Mouse (Mus musculus): ENCODE data around the gene Lrrc8c. TPM values are rescaled to one million over a fixed set of nuclear protein-coding genes. Genes with fewer than 3 reads are reported as not detected.

Gene Lrrc8c
- total and polyA plus RNA-seq, 3 experiments = 33.0 to 46.0 TPM; not detected in 1

DNA sequence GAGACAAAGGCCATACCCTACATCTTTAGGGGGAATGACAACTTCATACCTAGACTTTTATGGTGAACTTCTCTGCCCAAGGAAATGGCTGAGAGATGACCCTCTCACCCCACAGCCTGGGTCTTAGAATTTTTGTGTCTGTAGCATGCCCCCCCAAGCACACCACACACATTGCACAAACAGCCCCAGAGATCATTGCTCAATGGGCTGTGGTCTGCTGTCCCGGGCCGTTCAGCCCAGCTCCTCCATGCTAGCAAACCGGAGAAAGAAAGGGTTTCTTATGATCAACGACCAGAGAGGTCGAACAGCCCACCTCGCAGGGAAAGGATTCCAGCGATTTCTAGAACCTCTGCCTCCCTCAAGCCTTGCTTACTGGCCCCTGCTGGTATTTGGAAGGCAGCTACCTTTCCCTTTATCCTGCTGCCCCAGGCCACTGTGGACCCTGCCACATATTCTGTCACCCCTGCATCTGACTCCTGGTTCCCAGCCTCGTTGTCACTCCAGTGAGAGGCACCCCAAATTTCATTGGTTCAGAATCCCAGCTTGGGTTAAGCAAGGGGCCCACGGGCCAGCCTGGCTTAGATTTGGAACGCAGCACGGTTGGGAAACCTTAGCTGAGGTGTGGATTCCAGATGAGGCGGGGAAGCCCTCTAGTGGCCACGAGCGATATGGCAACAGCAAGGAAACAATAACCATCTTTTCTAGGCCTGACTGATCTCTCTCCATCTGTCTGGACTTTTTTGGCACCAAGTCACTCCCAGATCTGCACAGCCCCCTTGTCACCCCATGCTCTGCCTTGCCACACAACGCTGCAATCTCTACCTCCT, 135.3 kb downstream of the Lrrc8c start:
- DNase-seq (ENCODE audit: low read depth, low spot score) = peak; percentile 85

DNA sequence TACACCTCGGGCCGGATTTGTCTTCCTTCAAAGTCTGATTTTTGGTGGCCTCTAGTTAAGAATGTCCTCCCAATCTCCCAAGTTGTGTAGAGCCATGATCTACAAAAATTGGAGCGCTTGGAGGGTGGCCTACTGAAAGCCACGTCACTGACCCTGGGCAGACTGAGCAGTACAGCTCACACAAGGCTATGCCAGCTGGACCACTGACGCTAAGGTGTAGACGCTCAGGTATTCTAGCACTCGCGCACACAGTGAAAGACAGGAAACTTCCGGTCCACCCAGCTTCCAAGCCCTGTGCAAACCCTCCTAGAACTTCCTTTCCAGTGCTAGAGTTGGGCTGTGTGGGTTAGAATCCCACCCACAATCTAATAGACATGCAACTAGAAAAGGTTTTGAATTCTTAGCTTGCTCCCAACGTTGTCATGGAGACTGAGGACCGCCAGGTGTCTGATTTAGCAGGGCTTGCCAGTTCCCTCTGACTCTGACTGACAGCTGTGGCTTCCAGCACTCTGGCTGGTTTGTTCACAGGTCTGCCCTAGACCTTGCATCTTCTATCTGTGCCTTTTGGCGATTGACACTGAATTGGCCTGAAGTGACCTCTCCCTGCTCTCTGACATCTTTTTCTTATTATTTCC, 136.0 kb downstream of the Lrrc8c start:
- no peak overlapping the region for H3K27ac ChIP-seq (ENCODE audit: control insufficient read depth, low read depth, low read length)
- TF ChIP-seq SIN3A (IDR thresholded peaks at IDR 0.05; ENCODE audit: low read length) = no peak
- no peak for TF ChIP-seq MAZ (IDR thresholded peaks at IDR 0.05; ENCODE audit: low read depth, low read length)
- TF ChIP-seq ETS1 (IDR thresholded peaks at IDR 0.05; ENCODE audit: low read depth, low read length) = no peak
- no peak for TF ChIP-seq NELFE (IDR thresholded peaks at IDR 0.05; ENCODE audit: low read depth, low read length)
- TF ChIP-seq RAD21 (IDR thresholded peaks at IDR 0.05; ENCODE audit: low read depth, low read length) = no peak
- TF ChIP-seq POLR2A (IDR thresholded peaks at IDR 0.05; ENCODE audit: control insufficient read depth in 1 of 2, insufficient read depth in 1 of 2, low read depth in 1 of 2, low read length in 2 of 2, poor library complexity in 1 of 2) = no peak
- no peak for TF ChIP-seq ZMIZ1 (IDR thresholded peaks at IDR 0.05; ENCODE audit: low read depth, low read length)
- no peak for TF ChIP-seq CTCF (IDR thresholded peaks at IDR 0.05 in 2 of 3, conservative IDR thresholded peaks at IDR 0.05 in 1 of 3; ENCODE audit: control insufficient read depth in 1 of 3, insufficient read depth in 1 of 3, low read depth in 2 of 3, low read length in 3 of 3, poor library complexity in 1 of 3, severe bottlenecking in 1 of 3)
- no peak for TF ChIP-seq ZNF384 (IDR thresholded peaks at IDR 0.05; ENCODE audit: low read depth, low read length)
- no peak for TF ChIP-seq TAL1 (IDR thresholded peaks at IDR 0.05; ENCODE audit: low read length)
- TF ChIP-seq NRF1 (IDR thresholded peaks at IDR 0.05; ENCODE audit: insufficient read depth, low read depth, low read length, poor library complexity, severe bottlenecking) = no peak
- TF ChIP-seq E2F4 (IDR thresholded peaks at IDR 0.05; ENCODE audit: borderline replicate concordance, low read depth, low read length) = no peak
- TF ChIP-seq SMC3 (IDR thresholded peaks at IDR 0.05; ENCODE audit: low read depth, low read length) = no peak
- TF ChIP-seq EP300 (IDR thresholded peaks at IDR 0.05; ENCODE audit: low read depth in 1 of 2, low read length in 2 of 2) = no peak
- TF ChIP-seq USF1 (IDR thresholded peaks at IDR 0.05; ENCODE audit: low read depth, low read length) = no peak
- no peak for TF ChIP-seq MYC (IDR thresholded peaks at IDR 0.05; ENCODE audit: low read depth, low read length)
- no peak for TF ChIP-seq ELF1 (IDR thresholded peaks at IDR 0.05; ENCODE audit: low read depth, low read length)
- no peak for TF ChIP-seq RCOR1 (IDR thresholded peaks at IDR 0.05; ENCODE audit: low read depth, low read length)
- no peaks in the 10 kb centered on the region for H3K9me3 ChIP-seq (replicated peaks; ENCODE audit: insufficient read depth, low read length)
- H3K9ac ChIP-seq (ENCODE audit: control insufficient read depth, low read depth, low read length, poor library complexity, severe bottlenecking) = no peak overlapping the region
- H3K4me3 ChIP-seq (ENCODE audit: control insufficient read depth in 1 of 2, insufficient read depth in 1 of 2, low read depth in 2 of 2, low read length in 2 of 2) = no peak overlapping the region
- no peaks in the 10 kb centered on the region for H3K79me2 ChIP-seq (ENCODE audit: control insufficient read depth, insufficient read depth, low read length, poor library complexity)
- no peak for DNase-seq (ENCODE audit: low read depth, low spot score)
- no peaks in the 10 kb centered on the region for H3K27me3 ChIP-seq (ENCODE audit: control insufficient read depth in 1 of 2, insufficient read depth in 2 of 2, low read length in 2 of 2)
- H3K36me3 ChIP-seq (ENCODE audit: control insufficient read depth in 1 of 2, insufficient read depth in 2 of 2, low read length in 2 of 2) = peaks cover 0 to 8% of the 10 kb centered on the region in 2 experiments; a peak in 2 of 4 replicates
- peaks cover 5 to 20% of the 10 kb centered on the region in 2 experiments for H3K4me1 ChIP-seq (ENCODE audit: control insufficient read depth in 1 of 2, insufficient read depth in 2 of 2, low read length in 2 of 2)

More for the DNA sequence above, 135.3 kb downstream of the Lrrc8c start:
- peak overlapping the region; percentile 54 for H3K9ac ChIP-seq (ENCODE audit: control insufficient read depth, low read depth, low read length, poor library complexity, severe bottlenecking)
- H3K36me3 ChIP-seq (ENCODE audit: control insufficient read depth in 1 of 2, insufficient read depth in 2 of 2, low read length in 2 of 2) = peaks cover 0 to 14% of the 10 kb centered on the region in 2 experiments; a peak in 2 of 4 replicates
- no peaks in the 10 kb centered on the region for H3K79me2 ChIP-seq (ENCODE audit: control insufficient read depth, insufficient read depth, low read length, poor library complexity)
- H3K4me1 ChIP-seq (ENCODE audit: control insufficient read depth in 1 of 2, insufficient read depth in 2 of 2, low read length in 2 of 2) = peaks cover 6 to 26% of the 10 kb centered on the region in 2 experiments
- no peaks in the 10 kb centered on the region for H3K9me3 ChIP-seq (replicated peaks; ENCODE audit: insufficient read depth, low read length)
- peak overlapping the region; percentile 31 to 44; a peak in 3 of 4 replicates for H3K4me3 ChIP-seq (ENCODE audit: control insufficient read depth in 1 of 2, insufficient read depth in 1 of 2, low read depth in 2 of 2, low read length in 2 of 2)
- TF ChIP-seq SIN3A (IDR thresholded peaks at IDR 0.05; ENCODE audit: low read length) = peak; percentile 58; the same call in 1 of the 2 replicates
- TF ChIP-seq CHD2 (IDR thresholded peaks at IDR 0.05; ENCODE audit: low read length) = no peak
- 0 out of 2 replicates have a peak, but pooled peaks have one; percentile 23 for TF ChIP-seq MYC (IDR thresholded peaks at IDR 0.05; ENCODE audit: low read depth, low read length)
- TF ChIP-seq MXI1 (IDR thresholded peaks at IDR 0.05; ENCODE audit: low read depth, low read length) = no peak
- no peak for TF ChIP-seq E2F4 (IDR thresholded peaks at IDR 0.05; ENCODE audit: borderline replicate concordance, low read depth, low read length)
- no peak for TF ChIP-seq RCOR1 (IDR thresholded peaks at IDR 0.05; ENCODE audit: low read depth, low read length)
- TF ChIP-seq CTCF (IDR thresholded peaks at IDR 0.05 in 2 of 3, conservative IDR thresholded peaks at IDR 0.05 in 1 of 3; ENCODE audit: control insufficient read depth in 1 of 3, insufficient read depth in 1 of 3, low read depth in 2 of 3, low read length in 3 of 3, poor library complexity in 1 of 3, severe bottlenecking in 1 of 3) = peak; percentile 96 to 97 (median 96)
- no peak for TF ChIP-seq ZKSCAN1 (IDR thresholded peaks at IDR 0.05; ENCODE audit: low read depth, low read length)
- no peak for TF ChIP-seq JUND (IDR thresholded peaks at IDR 0.05; ENCODE audit: low read depth, low read length)
- TF ChIP-seq MAX (IDR thresholded peaks at IDR 0.05; ENCODE audit: low read length) = no peak
- TF ChIP-seq GABPA (IDR thresholded peaks at IDR 0.05; ENCODE audit: low read depth, low read length) = 0 out of 2 replicates have a peak, but pooled peaks have one; percentile 38
- TF ChIP-seq SMC3 (IDR thresholded peaks at IDR 0.05; ENCODE audit: low read depth, low read length) = peak; percentile 98
- peak; percentile 28; the same call in 1 of the 2 replicates for TF ChIP-seq HCFC1 (IDR thresholded peaks at IDR 0.05; ENCODE audit: low read depth, low read length)
- TF ChIP-seq RAD21 (IDR thresholded peaks at IDR 0.05; ENCODE audit: low read depth, low read length) = peak; percentile 97
- 0 out of 2 replicates have a peak, but pooled peaks have one; percentile 17 for TF ChIP-seq ELF1 (IDR thresholded peaks at IDR 0.05; ENCODE audit: low read depth, low read length)
- TF ChIP-seq BHLHE40 (IDR thresholded peaks at IDR 0.05; ENCODE audit: borderline replicate concordance, low read depth, low read length) = 0 out of 2 replicates have a peak, but pooled peaks have one; percentile 18
- TF ChIP-seq TBP (IDR thresholded peaks at IDR 0.05; ENCODE audit: low read depth, low read length) = 0 out of 2 replicates have a peak, but pooled peaks have one; percentile 22
- peak; percentile 98 for TF ChIP-seq ZC3H11A (IDR thresholded peaks at IDR 0.05; ENCODE audit: low read depth, low read length)
- TF ChIP-seq USF2 (IDR thresholded peaks at IDR 0.05; ENCODE audit: borderline replicate concordance in 1 of 2, insufficient read depth in 1 of 2, low read depth in 1 of 2, low read length in 2 of 2) = no peak
- TF ChIP-seq MAZ (IDR thresholded peaks at IDR 0.05; ENCODE audit: low read depth, low read length) = peak; percentile 64; the same call in 1 of the 2 replicates
- no peaks in the 10 kb centered on the region for H3K27me3 ChIP-seq (ENCODE audit: control insufficient read depth in 1 of 2, insufficient read depth in 2 of 2, low read length in 2 of 2)
- no peak overlapping the region for H3K27ac ChIP-seq (ENCODE audit: control insufficient read depth, low read depth, low read length)

All from MEL (cell line).